Mouse (Mus musculus): Measurements from ENCODE around the gene Fam20a. TPM values are rescaled to one million over a fixed set of nuclear protein-coding genes. Genes with fewer than 3 reads are reported as not detected.

Fam20a gene
- total RNA-seq, 2 experiments from 2014 or later: 14.7 to 17.8 TPM

DNA sequence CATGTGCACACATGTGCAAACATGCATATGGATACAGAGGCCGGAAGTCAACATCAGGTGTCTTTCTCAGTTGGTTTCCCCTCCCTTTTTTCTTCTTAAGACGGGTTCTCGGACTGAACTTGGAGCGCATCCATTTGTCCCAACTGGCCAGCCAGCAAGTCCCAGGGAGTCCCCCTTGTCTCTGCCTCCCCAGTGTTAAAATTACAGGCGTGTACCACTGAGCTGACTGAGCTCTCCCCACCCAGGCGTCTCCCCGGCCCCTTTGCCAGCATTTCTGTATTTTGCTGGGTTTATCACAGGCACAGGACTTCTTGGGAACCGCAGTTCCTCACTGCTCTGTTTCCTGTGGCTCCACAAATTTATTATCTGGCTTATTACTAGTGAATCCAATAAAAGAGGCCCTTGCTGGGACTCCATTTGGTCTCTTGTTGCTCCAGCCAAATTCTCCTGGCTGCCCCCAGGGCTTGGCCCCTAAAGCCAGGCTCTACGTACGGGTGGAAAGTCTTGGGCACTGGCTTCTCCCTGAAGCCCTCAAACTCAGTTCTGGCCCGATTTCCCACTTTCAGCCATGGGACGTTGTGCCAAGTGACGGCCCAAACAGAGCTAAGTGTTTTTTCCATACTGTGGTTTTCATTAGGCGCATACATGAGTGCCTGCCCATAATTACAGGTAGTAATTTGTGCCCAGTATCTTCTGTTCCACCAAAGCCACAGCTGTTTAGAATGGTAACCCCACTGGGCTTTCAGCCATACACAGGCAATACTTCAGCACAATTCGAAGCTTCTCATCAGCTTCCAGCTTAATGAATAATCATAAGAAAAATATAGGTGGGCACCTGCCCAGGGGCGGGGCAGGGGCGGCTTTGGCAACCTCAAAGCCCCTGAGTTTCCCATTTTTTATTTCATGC, 7.5 kb downstream of the Fam20a start:
- Histone ChIP-seq H3K27ac (peak overlapping the region; percentile 32), H3K4me3 (no peak overlapping the region)
- no peak for DNase-seq (ENCODE audit: extremely low spot score in 1 of 2, low spot score in 2 of 2)
- intact Hi-C loops (cut with DNase I): loop anchor here (10.0 kb wide), 1 partner anchor 440 kb away; no protein-coding TSS in a partner anchor
- no peak for TF ChIP-seq CTCF (IDR thresholded peaks at IDR 0.05)

DNA sequence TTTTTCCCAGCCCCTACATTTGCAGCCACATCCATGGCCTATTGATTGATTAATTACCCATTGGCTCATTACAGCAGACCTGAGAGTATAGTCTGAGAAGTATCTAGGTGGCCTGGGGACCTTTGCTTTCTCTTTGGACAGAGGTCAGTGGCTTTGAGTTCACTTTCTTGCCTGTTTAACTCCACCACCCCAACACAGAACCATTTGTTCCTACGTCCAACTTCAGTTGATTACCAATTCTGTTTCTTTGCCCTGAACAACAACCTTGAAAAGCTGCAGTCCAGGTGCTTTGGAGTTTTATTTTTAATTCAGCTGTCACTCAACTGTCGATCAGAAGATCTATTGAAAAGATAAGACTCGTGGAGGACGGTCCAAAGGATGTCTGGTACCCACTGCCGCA, 12.6 kb downstream of the Fam20a start:
- H3K4me3 ChIP-seq: no peak overlapping the region
- DNase-seq (ENCODE audit: extremely low spot score in 1 of 2, low spot score in 2 of 2): no peak
- no peak for TF ChIP-seq CTCF (IDR thresholded peaks at IDR 0.05)
- no peak overlapping the region for H3K27ac ChIP-seq
- intact Hi-C loops (cut with DNase I): no loop called here

DNA sequence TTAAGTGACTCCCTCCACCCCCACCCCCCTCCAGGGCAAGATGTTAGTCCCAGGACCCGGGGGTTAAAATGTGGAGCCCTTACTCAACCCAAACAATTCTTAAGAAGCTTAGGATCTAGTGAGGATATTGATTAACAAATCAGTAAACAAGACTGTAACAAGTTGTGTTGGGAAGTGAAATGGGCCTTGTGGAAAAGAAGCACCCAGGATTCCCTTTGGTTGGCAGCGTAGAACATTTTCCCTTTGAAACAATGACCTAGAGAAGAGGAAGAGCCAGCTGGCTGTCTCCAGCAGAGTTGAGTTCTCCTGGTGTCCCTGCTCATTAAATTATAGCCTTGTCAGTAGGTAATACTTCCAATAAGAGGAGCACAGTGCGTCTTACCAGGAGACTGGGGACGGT, 13.3 kb downstream of the Fam20a start:
- no peak overlapping the region for H3K27ac ChIP-seq
- intact Hi-C loops (cut with DNase I): no loop called here
- H3K4me3 ChIP-seq: no peak overlapping the region
- no peak for TF ChIP-seq CTCF (IDR thresholded peaks at IDR 0.05)
- no peak for DNase-seq (ENCODE audit: extremely low spot score in 1 of 2, low spot score in 2 of 2)

DNA sequence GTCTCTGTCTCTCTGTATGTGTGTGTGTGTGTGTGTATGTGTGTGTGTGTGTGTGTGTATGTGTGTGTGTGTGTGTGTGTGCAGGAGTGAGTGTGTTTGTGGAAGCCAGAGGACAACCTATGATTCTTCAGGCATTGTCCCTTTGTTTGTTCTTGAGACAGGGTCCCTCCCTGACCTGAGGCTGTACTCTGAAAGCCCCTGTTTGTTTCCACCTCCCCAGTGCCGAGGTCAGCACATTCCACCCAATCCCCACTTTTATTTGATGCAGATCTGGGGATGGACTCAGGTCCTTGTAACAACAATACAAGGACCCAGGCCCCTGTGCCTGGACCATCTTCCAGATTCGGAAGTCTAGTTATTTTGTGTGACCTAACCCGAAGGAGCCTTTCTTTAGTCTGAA, 14.6 kb downstream of the Fam20a start:
- DNase-seq (ENCODE audit: extremely low spot score in 1 of 2, low spot score in 2 of 2): no peak
- TF ChIP-seq CTCF (IDR thresholded peaks at IDR 0.05): no peak

DNA sequence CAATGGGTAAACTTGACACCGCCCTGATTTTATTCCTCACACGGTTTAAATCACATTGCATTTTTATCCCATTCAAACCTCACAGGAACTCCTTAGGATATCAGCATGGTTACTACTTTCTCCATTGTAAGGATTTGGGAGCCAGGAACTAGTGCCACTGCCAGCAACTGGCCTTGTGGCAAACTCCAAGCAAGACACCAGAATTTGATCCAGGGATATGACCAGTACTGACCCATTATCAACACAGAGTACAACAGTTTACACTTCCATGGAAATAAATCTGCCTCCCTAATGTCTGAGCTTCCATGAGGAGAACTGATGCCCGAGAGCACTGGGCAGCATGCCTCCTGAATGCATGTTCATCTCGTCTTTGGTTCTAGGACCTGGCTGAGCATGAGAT, 15.5 kb downstream of the Fam20a start:
- TF ChIP-seq CTCF (IDR thresholded peaks at IDR 0.05): no peak
- H3K27ac ChIP-seq: no peak overlapping the region
- intact Hi-C loops (cut with DNase I): no loop called here
- no peak overlapping the region for H3K4me3 ChIP-seq
- no peak for DNase-seq (ENCODE audit: extremely low spot score in 1 of 2, low spot score in 2 of 2)

More for the DNA sequence above, 14.6 kb downstream of the Fam20a start:
- no peak overlapping the region for H3K4me3 ChIP-seq
- no peak overlapping the region for H3K27ac ChIP-seq
- intact Hi-C loops (cut with DNase I): no loop called here

DNA sequence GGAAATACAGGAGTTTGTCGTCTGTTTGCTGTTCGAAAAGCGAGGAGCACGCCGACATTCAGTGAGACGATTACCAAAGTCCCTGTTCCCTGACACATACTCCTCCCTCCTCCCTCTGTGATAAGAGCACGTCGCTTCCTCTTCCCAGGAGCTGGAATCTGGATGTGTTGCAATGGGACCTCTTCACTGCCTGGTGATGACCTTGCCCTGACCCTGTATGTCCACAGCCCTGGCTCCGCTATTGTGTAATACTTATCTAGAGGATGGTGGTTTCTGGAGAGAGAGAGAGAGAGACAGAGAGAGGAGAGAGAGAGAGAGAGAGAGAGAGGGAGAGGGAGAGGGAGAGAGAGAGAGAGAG, 16.0 kb downstream of the Fam20a start:
- no peak for DNase-seq (ENCODE audit: extremely low spot score in 1 of 2, low spot score in 2 of 2)
- no peak overlapping the region for H3K4me3 ChIP-seq
- TF ChIP-seq CTCF (IDR thresholded peaks at IDR 0.05): no peak
- intact Hi-C loops (cut with DNase I): no loop called here
- H3K27ac ChIP-seq: no peak overlapping the region

DNA sequence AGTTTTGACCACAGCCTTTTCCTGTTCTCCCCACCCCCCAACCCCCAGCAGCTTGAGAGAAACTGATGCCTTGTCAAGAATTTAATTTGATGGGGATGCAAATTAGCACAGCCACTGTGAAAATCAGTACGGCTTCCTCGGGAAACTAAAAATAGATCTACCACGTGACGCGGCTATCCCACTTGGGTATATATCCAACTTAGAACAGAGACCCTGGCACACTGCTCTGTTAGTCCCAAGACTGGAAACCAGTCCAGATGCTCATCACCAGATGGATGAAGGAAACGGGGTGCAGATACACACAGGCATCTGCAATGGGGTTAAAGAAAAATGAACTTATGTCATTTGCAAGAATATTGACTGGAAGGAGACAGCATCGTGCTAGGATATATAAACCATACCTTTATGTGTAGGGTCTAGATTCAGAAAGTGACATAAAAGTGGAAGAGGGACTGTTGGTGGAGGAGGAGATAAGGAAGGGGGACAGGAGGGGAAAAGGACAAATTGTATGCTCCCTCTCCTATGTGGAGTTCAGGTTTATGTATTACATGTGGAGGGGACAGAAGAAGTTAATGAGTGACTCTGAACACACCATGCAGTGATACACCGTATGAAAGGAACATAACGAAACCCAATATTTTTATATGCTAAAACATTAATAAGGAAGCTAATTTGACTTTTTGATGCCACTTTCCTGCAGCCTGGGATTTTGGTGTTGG, 16.6 kb downstream of the Fam20a start:
- intact Hi-C loops (cut with DNase I): no loop called here
- TF ChIP-seq CTCF (IDR thresholded peaks at IDR 0.05): no peak
- no peak for DNase-seq (ENCODE audit: extremely low spot score in 1 of 2, low spot score in 2 of 2)
- H3K27ac ChIP-seq: no peak overlapping the region
- H3K4me3 ChIP-seq: no peak overlapping the region

DNA sequence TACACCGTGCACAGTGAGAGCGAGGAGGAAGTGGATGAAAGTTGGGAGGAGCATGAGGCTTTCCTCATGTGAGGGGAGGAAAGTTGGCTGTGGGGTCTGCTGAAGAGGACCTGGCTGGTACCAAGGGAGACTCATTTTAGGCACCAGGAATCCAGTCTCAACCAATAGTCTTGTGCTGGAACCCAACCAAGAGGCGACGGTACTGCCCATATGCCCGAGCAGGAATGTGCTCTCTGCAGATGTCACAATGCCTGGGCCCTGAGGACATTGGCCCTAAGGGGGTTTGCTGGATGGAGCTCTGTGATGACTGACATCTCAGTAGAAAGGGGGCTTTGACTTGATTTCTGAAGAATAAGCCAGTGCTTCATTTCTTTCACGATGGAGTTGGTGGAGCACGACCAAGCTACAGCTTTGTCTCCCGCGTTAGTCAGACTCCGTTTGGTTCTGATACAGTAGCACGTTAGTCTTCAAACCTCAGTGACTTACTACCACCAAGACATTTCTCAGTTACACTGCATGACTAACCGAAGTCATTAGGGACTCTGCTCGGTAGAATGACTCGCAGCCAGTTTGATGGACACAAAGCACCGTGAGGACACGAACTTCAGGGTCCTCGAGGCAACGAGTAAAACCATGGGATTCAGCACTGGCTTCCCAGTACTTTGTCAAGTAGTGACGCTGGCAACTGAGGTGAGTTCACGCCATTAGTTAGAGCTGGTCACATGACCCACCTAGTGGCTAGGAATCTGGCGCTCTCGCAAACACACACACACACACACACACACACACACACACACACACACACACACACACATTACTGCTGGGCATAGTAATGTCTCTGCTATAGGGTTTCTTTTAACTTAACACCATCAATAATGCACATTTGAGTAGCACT, 17.5 kb downstream of the Fam20a start:
- Histone ChIP-seq H3K27ac (no peak overlapping the region), H3K4me3 (no peak overlapping the region)
- no peak for TF ChIP-seq CTCF (IDR thresholded peaks at IDR 0.05)
- no peak for DNase-seq (ENCODE audit: extremely low spot score in 1 of 2, low spot score in 2 of 2)
- intact Hi-C loops (cut with DNase I): no loop called here

DNA sequence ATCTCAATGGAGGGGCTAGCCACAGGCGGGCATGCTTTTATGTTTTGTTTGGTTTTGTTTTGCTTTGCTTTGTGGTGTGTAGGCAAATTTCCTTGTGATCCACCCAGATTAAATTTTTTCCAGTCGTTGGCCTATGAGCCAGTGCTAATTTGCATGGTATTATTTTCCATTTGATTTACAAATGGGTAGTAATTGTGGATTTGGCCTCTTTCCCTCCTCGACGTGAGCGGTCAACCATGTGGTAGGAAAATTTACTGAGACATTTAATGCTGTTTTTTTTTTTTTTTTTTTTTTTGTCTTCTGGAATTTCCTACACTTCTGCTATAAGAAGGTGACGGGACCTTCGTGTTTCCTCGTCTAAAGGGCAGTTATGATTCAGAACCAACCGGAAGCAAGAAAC, 18.2 kb downstream of the Fam20a start:
- Histone ChIP-seq H3K27ac (no peak overlapping the region), H3K4me3 (no peak overlapping the region)
- TF ChIP-seq CTCF (IDR thresholded peaks at IDR 0.05): no peak
- intact Hi-C loops (cut with DNase I): no loop called here
- DNase-seq (ENCODE audit: extremely low spot score in 1 of 2, low spot score in 2 of 2): no peak

DNA sequence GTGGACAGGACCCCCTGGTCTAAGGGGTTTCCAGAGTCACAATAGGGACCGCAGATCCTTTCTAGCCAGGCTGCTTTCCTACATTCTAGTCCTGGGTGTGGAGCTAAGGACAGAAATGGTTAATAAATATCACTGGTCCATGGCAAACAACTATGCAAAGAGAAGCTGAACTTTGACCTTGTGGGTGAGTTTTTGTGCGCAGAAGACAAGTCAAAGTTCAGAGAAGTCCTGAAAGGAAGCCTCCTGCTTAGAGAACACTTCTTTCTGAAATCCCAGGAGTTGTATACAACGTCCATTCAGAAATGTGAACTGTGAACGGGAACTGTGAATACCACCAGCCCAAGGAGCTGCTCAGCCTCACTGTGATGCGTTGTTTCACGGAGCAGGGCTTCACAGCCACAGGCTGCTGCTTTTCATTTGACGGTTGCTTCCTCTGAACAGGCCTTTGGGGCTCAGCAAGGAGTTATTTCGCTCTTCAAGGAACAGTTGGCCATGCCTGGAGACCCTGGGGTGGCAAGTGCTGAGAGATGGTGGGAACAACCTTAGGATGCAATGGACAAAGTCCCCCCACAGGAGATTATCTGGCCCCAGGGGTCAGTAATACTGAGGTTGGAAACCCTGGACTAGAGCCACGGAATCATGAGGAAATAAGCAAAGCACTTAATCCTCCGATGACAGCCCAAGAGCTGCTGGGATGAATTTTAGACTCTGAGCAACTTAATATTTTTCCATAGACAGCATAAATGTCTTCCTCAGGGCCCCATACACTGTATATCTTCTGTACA, 19.9 kb downstream of the Fam20a start:
- no peak for DNase-seq (ENCODE audit: extremely low spot score in 1 of 2, low spot score in 2 of 2)
- intact Hi-C loops (cut with DNase I): no loop called here
- H3K27ac ChIP-seq: no peak overlapping the region
- no peak for TF ChIP-seq CTCF (IDR thresholded peaks at IDR 0.05)
- H3K4me3 ChIP-seq: no peak overlapping the region

DNA sequence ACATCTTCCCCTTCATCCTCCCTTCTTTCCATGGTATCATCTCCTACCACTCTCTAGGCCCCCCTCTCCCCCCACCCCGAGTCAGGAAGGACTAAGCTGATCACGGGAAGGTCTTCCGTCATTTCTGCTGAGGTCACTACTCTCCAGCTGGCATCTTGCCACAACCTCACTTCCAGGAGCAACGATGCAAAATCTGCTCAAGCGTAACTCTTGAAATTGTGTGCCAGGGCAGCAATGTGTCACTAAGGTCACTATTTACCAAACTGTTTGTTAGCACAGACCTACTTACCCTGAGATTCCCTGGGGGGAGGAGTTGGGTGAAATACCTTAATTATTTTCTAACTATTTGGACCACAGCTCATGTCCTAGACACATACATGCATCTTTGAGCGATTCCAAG, 21.3 kb downstream of the Fam20a start:
- TF ChIP-seq CTCF (IDR thresholded peaks at IDR 0.05): no peak
- H3K27ac ChIP-seq: no peak overlapping the region
- intact Hi-C loops (cut with DNase I): no loop called here
- no peak overlapping the region for H3K4me3 ChIP-seq
- DNase-seq (ENCODE audit: extremely low spot score in 1 of 2, low spot score in 2 of 2): no peak

Measured in left cerebral cortex, adult 2 months (tissue).